Mouse (Mus musculus) midbrain, embryonic 12.5 days (tissue): ENCODE measurements around the gene Ak3. TPM values are rescaled to one million over a fixed set of nuclear protein-coding genes. Genes with fewer than 3 reads are reported as not detected.

Source experiments
- ATAC-seq: fragments of 200-750 bp; cut with Nextera tagmentation; 2 replicates; pipeline ENCODE4 v1.8.0; 2017; ENCODE audit warnings: low read depth, moderate TSS enrichment, moderate library complexity; ENCODE audit not compliant: low FRiP score
- H3K27ac ChIP-seq: fragments of 300-500 bp; sonication (generic); replicated peaks from 2 replicates; pipeline ENCODE4 v1.5.1; 2016; ENCODE audit warnings: mild to moderate bottlenecking
- H3K27me3 ChIP-seq: fragments of 300-500 bp; sonication (generic); 2 replicates; pipeline ENCODE4 v1.6.1; 2016; ENCODE audit warnings: mild to moderate bottlenecking
- H3K36me3 ChIP-seq: fragments of 300-500 bp; sonication (generic); 2 replicates; pipeline ENCODE4 v1.6.1; 2016
- H3K4me1 ChIP-seq: fragments of 300-500 bp; sonication (generic); 2 replicates; pipeline ENCODE4 v1.6.1; 2016
- H3K4me2 ChIP-seq: fragments of 300-500 bp; sonication (generic); replicated peaks from 2 replicates; pipeline ENCODE4 v1.6.1; 2016; ENCODE audit warnings: mild to moderate bottlenecking, moderate library complexity
- H3K4me3 ChIP-seq: fragments of 300-500 bp; sonication (generic); 2 replicates; pipeline ENCODE4 v1.5.1; 2016; ENCODE audit warnings: mild to moderate bottlenecking
- H3K9ac ChIP-seq: fragments of 300-500 bp; sonication (generic); replicated peaks from 2 replicates; pipeline ENCODE4 v1.6.1; 2016; ENCODE audit warnings: mild to moderate bottlenecking, moderate library complexity
- H3K9me3 ChIP-seq: fragments of 300-500 bp; sonication (generic); 2 replicates; pipeline ENCODE4 v1.6.1; 2016; ENCODE audit warnings: mild to moderate bottlenecking
- WGBS: fragments of 180-500 bp; shearing (Covaris S2); methylation state at CpG from one replicate; pipeline ENCODE4 v1.1.7; 2016; 5-methylcytosine and 5-hydroxymethylcytosine counted together
- polyA plus RNA-seq: library from polyadenylated mRNA; unstranded; fragments of >200 nt; fragmentation: Nextera tagmentation; extraction: Ambion mirVana; gene quantifications from 2 replicates; pipeline ENCODE4 v1.2.1, GENCODE M21; 2016

Gene Ak3
- 77.2 and 78.0 TPM in 2 replicates for polyA plus RNA-seq

- peak within 1 kb of the TSS; percentile 80 for H3K4me3 ChIP-seq
- H3K9ac ChIP-seq: peak within 1 kb of the TSS; percentile 85
- H3K4me1 ChIP-seq: peaks cover 34% of the 10 kb centered on the region
- no peaks in the 10 kb centered on the region for H3K36me3 ChIP-seq
- H3K27me3 ChIP-seq: no peaks in the 10 kb centered on the region
- peak within 1 kb of the TSS; percentile 63 for H3K4me2 ChIP-seq
- under 1% methylated on average over 68 of the region's 68 CpGs for WGBS
- ATAC-seq: peak; percentile 91
- H3K27ac ChIP-seq: peak within 1 kb of the TSS; percentile 84
- no peaks in the 10 kb centered on the region for H3K9me3 ChIP-seq
Measured at GRCm38 (mm10) chr19:29047334-29048170, at the start of gene Ak3. TSS of gene Ak3 (minus strand) at chr19:29047961.

- ATAC-seq: no peak
Measured at GRCm38 (mm10) chr19:29092194-29092593, 44.4 kb upstream of the Ak3 start.

DNA sequence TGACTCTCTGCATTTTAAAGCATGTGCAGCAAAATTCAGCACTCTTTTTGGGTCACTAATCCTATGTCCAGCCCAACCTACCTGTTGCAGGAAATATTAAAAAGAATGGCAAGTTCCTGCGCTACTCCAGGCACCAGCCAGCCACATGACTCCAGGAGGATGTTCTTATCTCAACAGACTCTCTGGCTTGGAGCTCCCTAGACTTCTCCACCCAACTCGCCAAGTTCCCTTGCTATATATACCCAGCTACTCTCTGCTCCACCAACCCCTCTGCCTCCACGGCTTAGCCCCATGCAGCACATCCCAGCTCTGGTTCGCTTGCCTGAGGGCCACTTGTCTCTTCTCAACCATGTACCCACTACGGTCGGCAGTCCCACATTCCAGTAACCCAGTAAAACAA, 40.9 kb upstream of the Ak3 start:
- Histone ChIP-seq H3K4me1 (no peaks in the 10 kb centered on the region), H3K4me2 (no peak overlapping the region), H3K9ac (no peak overlapping the region), H3K27me3 (no peaks in the 10 kb centered on the region), H3K27ac (no peak overlapping the region), H3K36me3 (no peaks in the 10 kb centered on the region), H3K9me3 (no peaks in the 10 kb centered on the region), H3K4me3 (no peak overlapping the region)
- 77% methylated on average over 6 of the region's 6 CpGs for WGBS
- ATAC-seq: no peak

More at GRCm38 (mm10) chr19:29092194-29092593, 44.4 kb upstream of the Ak3 start:
- Histone ChIP-seq H3K9ac (no peak overlapping the region), H3K4me3 (no peak overlapping the region), H3K9me3 (no peaks in the 10 kb centered on the region), H3K27me3 (no peaks in the 10 kb centered on the region), H3K36me3 (no peaks in the 10 kb centered on the region), H3K27ac (no peak overlapping the region), H3K4me2 (no peak overlapping the region), H3K4me1 (no peaks in the 10 kb centered on the region)

DNA sequence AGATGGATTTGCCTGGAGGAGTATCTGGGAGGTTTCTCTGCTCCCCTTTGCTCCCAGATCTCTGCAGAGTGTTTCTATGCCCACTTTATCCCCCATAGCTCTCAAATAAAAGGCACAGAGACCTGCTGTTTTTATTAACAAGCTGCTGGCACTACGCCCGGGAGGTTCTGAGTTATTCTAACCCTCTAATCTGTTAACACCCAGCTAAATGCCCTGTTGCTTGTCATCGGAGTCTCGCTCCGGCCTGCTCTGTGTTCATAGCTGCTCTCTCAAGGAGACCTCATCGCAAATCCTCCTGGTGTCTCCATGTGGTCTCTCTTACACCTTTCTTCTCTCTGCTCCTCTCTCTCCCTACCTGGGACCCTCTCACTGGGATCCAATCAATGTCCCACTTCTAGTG, 27.0 kb upstream of the Ak3 start:
- no peak overlapping the region for H3K4me2 ChIP-seq
- no peaks in the 10 kb centered on the region for H3K9me3 ChIP-seq
- no peaks in the 10 kb centered on the region for H3K36me3 ChIP-seq
- no peak overlapping the region for H3K9ac ChIP-seq
- no peak overlapping the region for H3K4me3 ChIP-seq
- H3K27ac ChIP-seq: no peak overlapping the region
- WGBS: 82% methylated on average over 6 of the region's 6 CpGs
- no peak for ATAC-seq
- H3K27me3 ChIP-seq: no peaks in the 10 kb centered on the region
- H3K4me1 ChIP-seq: peaks cover 4% of the 10 kb centered on the region; the same call in 1 of the 2 replicates

DNA sequence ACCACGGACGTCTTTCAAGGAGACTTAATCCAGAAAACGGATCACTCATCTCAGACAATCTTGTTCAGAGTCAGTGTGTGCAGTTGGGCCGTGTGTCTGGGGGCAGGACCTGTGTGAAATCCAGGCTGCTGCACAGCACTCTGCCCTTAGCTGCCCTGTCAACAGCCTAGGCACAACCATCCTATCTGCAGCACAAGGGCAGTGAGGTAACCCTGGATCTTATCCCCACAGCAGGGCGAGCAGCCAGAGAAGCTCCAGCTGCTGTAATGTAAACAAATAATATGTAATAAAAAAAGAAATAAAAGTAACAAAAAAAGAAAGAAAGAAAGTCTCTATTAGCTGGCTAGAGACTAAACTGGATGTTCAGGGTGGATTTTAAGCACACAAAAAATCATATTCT, 21.4 kb upstream of the Ak3 start:
- Histone ChIP-seq H3K4me1 (no peaks in the 10 kb centered on the region; the same call in 1 of the 2 replicates), H3K4me3 (no peak overlapping the region), H3K36me3 (no peaks in the 10 kb centered on the region), H3K9ac (no peak overlapping the region), H3K27me3 (no peaks in the 10 kb centered on the region), H3K9me3 (no peaks in the 10 kb centered on the region), H3K27ac (no peak overlapping the region), H3K4me2 (no peak overlapping the region)
- WGBS: 83% methylated on average over 5 of the region's 5 CpGs
- no peak for ATAC-seq

DNA sequence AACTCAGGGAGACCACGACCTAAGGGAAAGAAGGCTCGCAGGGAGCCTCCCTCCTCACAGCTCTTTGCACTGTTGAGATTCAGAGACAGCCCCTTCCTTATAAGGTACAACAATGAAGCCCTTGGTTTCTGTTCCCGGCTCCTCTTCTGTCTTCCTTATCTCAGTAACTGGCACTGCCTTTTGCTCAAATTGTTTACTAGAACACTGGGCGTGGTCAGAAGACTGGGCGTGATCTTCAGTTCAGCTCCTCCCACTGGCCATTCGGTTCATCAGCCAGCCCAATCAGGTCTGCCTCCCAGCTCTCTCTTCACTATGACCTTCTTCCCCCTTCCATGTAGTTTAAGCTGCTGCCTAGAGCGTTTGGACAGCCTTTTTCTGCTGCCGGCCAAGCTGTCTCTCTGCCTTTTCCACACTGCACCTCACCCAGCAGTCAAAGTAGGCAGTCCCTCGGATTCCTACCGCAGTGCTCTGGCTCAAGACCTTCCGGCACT, 19.3 kb upstream of the Ak3 start:
- H3K9me3 ChIP-seq: no peaks in the 10 kb centered on the region
- no peaks in the 10 kb centered on the region; the same call in 1 of the 2 replicates for H3K4me1 ChIP-seq
- no peak overlapping the region; the same call in 1 of the 2 replicates for H3K9ac ChIP-seq
- H3K4me3 ChIP-seq: peak overlapping the region; percentile 23; the same call in 1 of the 2 replicates
- H3K27ac ChIP-seq: no peak overlapping the region
- 21% methylated on average over 11 of the region's 11 CpGs for WGBS
- ATAC-seq: no peak
- no peaks in the 10 kb centered on the region for H3K27me3 ChIP-seq
- peak overlapping the region; percentile 37 for H3K4me2 ChIP-seq
- H3K36me3 ChIP-seq: no peaks in the 10 kb centered on the region

- Histone ChIP-seq H3K4me1 (peaks cover 4% of the 10 kb centered on the region), H3K9ac (no peak overlapping the region), H3K27ac (no peak overlapping the region), H3K4me2 (no peak overlapping the region), H3K27me3 (no peaks in the 10 kb centered on the region), H3K4me3 (no peak overlapping the region), H3K36me3 (no peaks in the 10 kb centered on the region), H3K9me3 (no peaks in the 10 kb centered on the region)
- 0 out of 2 replicates have a peak, but pooled peaks have one; percentile 20 for ATAC-seq
- 70% methylated on average over 9 of the region's 9 CpGs for whole genome bisulfite sequencing
Measured at GRCm38 (mm10) chr19:29064451-29065102, 16.8 kb upstream of the Ak3 start.

GRCm38 (mm10) chr19:29063577-29064363, 16.0 kb upstream of the Ak3 start:
- Histone ChIP-seq H3K27ac (no peak overlapping the region), H3K9me3 (no peaks in the 10 kb centered on the region), H3K27me3 (no peaks in the 10 kb centered on the region), H3K4me1 (peaks cover 4% of the 10 kb centered on the region), H3K9ac (no peak overlapping the region), H3K36me3 (no peaks in the 10 kb centered on the region), H3K4me3 (no peak overlapping the region), H3K4me2 (peak overlapping the region; percentile 38)
- ATAC-seq: peak; percentile 79
- WGBS: 18% methylated on average over 18 of the region's 18 CpGs

GRCm38 (mm10) chr19:29063009-29063408, 15.2 kb upstream of the Ak3 start:
- Histone ChIP-seq H3K27ac (no peak overlapping the region), H3K27me3 (no peaks in the 10 kb centered on the region), H3K9me3 (no peaks in the 10 kb centered on the region), H3K4me1 (peaks cover 4% of the 10 kb centered on the region), H3K9ac (no peak overlapping the region), H3K36me3 (no peaks in the 10 kb centered on the region), H3K4me3 (no peak overlapping the region), H3K4me2 (no peak overlapping the region)
- 75% methylated on average over 5 of the region's 5 CpGs for WGBS
- no peak for ATAC-seq

- H3K9me3 ChIP-seq: no peaks in the 10 kb centered on the region
- no peak overlapping the region for H3K4me2 ChIP-seq
- no peak overlapping the region for H3K4me3 ChIP-seq
- H3K36me3 ChIP-seq: no peaks in the 10 kb centered on the region
- no peak overlapping the region for H3K27ac ChIP-seq
- no peak overlapping the region for H3K9ac ChIP-seq
- H3K27me3 ChIP-seq: no peaks in the 10 kb centered on the region
- peaks cover 4% of the 10 kb centered on the region; the same call in 1 of the 2 replicates for H3K4me1 ChIP-seq
- 8% methylated on average over 6 of the region's 6 CpGs for WGBS
- no peak for ATAC-seq
Measured at GRCm38 (mm10) chr19:29060299-29060698, 12.5 kb upstream of the Ak3 start.

DNA sequence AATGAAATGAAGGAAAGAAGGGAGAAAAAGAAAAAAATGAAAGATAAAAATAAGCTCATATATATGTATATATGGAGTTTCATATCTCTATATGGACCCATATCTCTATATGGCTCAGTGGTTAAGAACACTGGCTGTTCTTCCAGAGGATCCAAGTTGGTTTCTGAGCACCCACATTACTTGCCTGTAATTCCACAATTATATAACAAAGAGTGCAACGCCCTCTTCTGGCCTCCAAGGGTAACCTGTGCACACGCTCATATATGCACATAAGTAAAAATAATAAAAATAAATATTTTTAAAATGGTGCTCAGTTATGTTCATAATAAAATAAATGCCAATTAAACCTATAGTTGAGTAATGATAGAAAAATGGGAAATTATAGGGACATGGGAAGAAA, 11.9 kb upstream of the Ak3 start:
- no peak overlapping the region for H3K9ac ChIP-seq
- H3K9me3 ChIP-seq: no peaks in the 10 kb centered on the region
- no peak overlapping the region for H3K27ac ChIP-seq
- H3K36me3 ChIP-seq: no peaks in the 10 kb centered on the region
- no peak for ATAC-seq
- 85% methylated on average over 2 of the region's 2 CpGs for WGBS
- H3K4me2 ChIP-seq: no peak overlapping the region
- peaks cover 4% of the 10 kb centered on the region; the same call in 1 of the 2 replicates for H3K4me1 ChIP-seq
- H3K27me3 ChIP-seq: no peaks in the 10 kb centered on the region
- no peak overlapping the region for H3K4me3 ChIP-seq
